Mouse (Mus musculus) regulatory T cell (primary cell): ENCODE data around the gene Rabl6.
"Not testable (repeated sequence)": the region's sequence is repeated elsewhere in the genome, so short reads cannot be mapped to it uniquely, and the experiment has no call there.

Experiments
- in situ Hi-C: fragments of 300-600 bp; cut with MboI, MseI; formaldehyde crosslinking; loops from one replicate; pipeline ENCODE4 v1.15.1; 2025; ENCODE audit warnings: high pct_unique_total_duplicates

Gene Rabl6

DNA sequence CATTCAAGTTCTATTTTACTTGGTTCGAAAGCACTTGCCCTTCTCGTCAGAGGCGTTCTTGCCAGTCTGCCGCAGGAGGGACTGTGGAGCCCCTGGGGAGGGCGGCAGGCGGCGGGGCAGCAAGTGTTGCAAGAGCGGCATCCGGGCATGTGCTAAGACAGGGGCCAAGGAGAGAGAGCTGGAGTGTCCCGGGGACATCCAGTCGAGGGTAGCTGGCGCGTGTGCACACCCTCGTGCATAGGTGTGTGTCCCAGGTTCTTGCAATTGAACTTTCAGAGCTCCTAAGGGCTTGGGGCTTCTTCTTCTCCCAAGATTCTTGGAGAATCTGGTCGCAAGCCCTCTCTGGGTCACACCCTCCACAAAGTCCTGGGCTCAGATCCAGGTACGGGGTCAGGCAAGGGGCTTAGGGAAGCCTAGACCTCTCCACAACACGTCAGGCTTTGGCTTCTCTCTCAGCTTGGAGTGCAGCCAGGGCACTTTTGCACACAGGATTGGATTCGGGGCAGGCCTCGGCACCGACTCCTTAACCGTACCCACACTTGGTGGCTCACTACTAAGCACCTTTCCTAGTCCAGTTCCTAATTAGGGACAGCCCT, 32.8 kb downstream of the Rabl6 start:
- in situ Hi-C loops, result no loop called here

- in situ Hi-C loops, result no loop called here
These were observed 33.5 kb downstream of the Rabl6 start, which contains the start of the genes Mamdc4 and Phpt1 for GRCm38 (mm10) chr2:25574579-25575431. Gene Mamdc4 (minus strand): TSS chr2:25574845. Gene Phpt1 (minus strand): TSS chr2:25575224.

DNA sequence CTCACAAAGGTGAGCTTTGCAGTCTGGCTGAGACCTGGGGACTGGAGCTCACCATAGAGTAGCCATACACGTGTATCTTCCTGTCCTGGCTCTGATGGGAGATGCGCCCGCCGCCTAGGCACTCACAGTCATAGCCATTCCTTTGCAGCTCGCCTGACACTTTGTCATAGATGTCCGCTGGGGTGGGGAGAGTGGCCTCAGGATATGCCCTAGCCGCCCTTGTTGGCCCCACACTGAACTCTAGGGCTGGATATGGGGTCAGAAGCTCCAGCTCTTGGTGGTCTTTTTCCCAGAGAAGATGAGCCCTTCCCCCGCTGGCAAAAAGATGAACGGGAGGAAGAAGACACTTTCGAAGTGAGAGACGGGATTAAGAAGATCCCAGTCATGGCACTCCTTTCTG, 34.2 kb downstream of the Rabl6 start:
- in situ Hi-C loops, result no loop called here

DNA sequence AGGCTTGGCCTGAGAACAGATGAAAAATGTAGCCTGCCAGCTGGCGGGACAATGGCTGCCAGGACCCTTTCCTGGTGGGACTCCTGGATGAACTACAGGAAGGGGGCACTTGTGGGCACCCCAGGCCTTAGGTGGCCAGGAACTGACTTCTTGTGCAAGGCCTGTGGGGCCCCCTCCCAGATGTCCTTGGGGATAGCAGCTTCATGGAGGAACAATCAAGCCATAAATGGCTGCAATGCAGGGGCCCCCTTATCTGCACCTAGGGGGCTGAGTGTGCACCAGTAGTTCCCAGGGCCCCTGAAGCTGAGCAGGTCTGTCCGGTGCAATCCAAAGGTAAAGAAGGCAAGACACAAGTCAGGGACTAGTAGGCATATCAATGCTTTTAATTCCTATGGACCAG, 35.3 kb downstream of the Rabl6 start:
- in situ Hi-C loops, result no loop called here

- in situ Hi-C loops, result no loop called here
These were observed 37.1 kb downstream of the Rabl6 start for GRCm38 (mm10) chr2:25571221-25571620.

- in situ Hi-C loops, result no loop called here
These were observed 39.0 kb downstream of the Rabl6 start for GRCm38 (mm10) chr2:25569323-25569722.

DNA sequence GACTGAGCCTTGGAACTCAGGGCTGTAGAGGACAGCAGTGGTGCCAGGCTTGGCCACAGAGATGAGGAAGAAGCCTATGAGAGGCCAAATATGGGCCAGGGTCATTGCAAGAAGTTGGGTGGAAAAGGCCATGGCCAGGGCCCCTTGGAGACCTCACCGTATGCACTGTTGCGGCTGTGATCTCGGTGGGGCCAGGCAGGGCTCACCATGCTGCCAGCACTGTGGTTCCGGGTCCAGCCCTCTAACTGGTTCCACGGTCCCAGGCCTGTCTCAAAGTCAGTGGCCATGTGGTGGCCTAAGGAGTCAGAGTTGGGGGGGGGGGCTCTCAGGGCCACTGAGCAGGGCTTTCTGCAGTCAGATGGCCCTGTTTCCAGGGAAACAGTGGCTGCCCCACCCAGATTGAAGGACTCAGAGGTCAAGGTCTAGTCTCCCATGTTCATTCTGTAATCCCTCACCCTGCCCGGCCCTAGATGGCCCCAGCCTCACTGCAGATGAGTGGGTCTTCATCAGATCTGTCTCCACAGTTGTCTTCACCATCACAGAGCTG, 39.8 kb downstream of the Rabl6 start:
- in situ Hi-C loops, result no loop called here

DNA sequence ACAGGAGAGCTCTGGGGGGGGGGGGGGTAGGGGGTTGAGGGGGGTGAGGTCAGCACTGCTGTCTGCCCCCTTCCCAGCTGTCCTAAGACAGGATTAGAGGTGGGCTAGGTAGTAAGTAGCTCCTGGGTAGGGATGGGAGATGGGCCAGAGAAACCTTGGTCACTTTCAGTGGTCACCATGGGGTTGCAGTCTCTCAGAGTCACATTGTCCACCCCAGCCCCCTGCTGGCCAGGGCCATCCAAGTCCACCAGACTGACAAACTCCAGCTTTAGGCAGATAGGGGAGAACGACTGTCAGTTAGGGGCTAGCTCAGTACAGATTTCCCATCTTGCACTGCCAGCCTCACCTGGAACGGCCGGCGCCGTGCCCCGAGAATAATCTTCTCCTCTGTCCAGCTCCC, 41.8 kb downstream of the Rabl6 start:
- in situ Hi-C loops, result no loop called here

- in situ Hi-C loops, result no loop called here
These were observed 42.6 kb downstream of the Rabl6 start for GRCm38 (mm10) chr2:25565741-25566140.

DNA sequence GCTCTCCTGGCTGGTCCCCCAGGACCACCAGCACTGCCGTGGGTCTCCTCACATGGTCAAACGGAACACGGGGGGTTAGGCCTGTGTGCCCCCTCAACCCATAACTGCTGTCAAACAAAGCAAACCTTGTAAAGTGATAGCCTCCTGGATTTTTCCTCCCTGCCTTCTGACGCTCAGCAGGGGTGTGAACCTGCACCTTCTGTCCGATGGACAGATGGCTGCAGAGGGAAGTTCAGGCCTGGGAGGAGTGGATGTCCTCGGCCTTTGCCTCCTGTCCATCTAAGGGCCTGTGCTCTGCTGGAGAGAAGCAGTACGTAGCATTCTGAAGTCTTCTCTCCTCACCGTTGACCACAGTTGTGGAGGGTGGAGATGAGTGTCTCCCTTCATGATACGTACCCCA, 46.4 kb downstream of the Rabl6 start:
- in situ Hi-C loops, result no loop called here

DNA sequence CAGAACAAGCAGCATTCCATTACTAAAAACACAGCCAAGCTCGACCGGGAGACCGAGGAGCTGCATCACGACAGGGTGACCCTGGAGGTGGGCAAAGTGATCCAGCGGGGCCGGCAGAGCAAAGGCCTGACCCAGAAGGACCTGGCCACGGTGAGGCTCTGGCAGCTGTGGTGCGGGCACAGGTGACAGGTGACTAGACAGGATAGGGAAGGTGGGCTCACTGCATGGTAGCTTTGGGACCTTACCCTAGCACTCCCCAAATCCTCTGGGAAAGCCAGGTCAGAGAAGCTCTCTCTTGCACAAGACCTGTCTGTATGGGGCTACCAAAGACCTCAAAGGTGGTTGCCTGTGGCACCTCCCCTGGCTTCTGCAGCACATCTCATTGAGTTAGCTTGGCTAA, 47.8 kb downstream of the Rabl6 start:
- in situ Hi-C loops, result no loop called here

DNA sequence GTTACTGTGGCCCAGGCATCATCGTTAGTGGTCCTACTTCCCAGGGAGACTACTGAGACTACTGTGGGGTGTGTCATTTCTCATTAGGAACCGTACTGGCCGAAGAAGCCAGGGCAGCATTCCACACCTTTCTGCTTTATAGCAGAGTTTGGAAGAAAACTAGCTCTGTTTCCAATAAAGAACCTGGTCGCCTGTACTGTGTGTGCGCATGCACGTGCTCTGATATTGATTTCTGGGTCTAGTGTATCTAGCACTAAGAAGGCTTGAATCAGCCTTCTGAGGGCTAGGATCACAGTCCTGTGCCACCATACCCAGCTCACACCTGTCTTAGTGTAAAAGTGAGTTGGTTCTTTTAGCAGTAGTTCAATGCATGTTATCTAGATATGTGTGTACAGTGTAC, 49.5 kb downstream of the Rabl6 start:
- in situ Hi-C loops, result no loop called here

DNA sequence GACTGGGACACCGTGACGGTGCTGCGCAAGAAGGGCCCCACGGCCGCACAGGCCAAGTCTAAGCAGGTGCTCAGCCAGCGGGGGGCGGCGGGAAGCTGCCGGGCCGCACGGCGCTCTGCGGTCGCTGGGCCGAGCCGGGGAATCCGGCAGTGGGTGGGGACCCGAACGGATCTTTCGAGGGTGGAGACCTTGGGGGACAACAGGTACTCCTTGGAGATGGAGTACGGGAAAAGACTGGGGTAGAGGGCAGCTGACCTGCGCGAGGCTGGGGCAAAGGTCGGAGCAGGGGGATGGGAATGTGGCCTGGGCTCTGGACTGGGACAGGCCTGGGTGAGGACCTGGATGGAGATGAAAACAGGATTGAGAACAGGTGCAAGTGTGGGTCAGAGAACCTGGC, 50.4 kb downstream of the Rabl6 start:
- in situ Hi-C loops, result no loop called here

DNA sequence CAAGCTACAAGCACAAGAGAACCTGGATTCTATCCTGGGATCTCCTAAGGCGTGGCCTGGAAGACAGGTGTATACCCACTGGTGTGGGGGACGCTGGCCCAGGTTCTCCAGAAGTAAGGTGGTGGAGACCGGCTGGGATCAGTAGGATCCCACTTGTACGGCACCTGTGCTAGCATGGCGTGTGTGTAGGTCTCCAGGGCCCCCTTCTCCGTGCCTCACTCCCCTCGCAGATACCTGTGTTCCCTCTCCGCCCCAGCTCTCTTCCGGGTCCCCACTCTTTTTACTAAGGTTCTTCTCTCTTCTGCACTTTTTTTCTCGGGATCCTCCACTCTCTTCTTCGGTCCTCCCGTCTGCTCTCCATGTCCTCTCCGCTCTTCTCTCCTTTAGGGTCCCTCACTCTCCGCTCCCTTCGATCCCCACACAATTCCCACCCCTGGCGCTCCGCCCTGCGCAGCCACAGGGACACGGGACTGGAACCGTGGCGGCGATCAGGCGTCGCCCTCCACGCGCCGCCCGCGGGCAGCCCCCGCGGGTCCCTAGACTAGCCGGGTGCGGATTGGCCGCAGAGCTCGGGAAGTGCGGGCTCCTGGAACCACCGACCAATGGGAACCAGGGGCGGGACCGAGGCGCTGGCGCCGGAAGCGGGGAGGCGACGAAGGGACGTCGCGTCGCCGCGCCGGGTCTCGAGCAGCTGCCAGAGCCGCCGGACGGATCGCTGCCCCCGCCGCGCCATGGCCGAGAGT, 50.9 kb downstream of the Rabl6 start, which contains the start of gene Edf1:
TSS of gene Edf1 (plus strand) at position 627 of the 743 bp plus-strand sequence.
- in situ Hi-C loops, result no loop called here

DNA sequence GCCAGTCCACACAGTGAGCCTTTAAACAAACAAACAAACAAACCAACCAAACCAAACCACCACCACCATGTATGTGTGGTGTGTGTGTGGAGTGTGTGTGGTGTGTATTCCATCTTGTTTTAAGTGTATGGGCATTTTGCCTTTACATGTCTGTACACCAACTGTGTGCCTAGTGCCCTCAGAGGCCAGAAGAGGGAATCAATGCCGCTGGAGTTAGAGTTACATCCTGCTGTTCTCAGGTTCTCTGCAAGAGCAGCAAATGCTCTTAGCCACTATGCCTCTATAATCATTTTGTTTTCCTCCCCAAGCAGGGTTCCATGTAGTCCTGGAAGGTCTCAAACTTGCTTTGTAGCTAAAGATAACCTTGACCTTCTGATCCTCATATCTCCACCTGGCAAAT, 52.0 kb downstream of the Rabl6 start:
- in situ Hi-C loops, result no loop called here

GRCm38 (mm10) chr2:25555479-25555878, 52.8 kb downstream of the Rabl6 start:
- in situ Hi-C loops, result not testable (repeated sequence)

DNA sequence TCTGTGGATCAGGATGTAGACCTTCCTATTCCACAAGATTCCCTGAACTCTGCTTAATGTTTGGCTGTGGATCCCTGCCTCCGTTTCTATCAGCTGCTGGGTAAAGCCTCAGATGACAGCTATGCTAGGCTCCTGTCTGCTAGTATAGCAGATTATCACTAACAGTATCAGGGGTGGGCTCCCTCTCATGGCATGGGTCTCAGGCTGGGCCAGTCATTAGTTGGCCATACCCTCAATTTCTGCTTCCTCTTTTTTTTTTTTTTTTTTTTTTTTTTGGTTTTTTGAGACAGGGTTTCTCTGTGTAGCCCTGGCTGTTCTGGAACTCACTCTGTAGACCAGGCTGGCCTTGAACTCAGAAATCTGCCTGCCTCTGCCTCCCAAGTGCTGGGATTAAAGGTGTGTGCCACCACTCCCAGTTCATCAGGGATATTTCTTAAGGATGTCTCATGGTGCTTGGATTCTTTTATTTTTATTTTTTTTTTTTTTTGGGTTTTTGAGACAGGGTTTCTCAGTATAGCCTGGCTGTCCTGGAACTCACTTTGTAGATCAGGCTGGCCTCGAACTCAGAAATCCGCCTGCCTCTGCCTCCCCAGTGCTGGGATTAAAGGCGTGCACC, 55.0 kb downstream of the Rabl6 start:
- in situ Hi-C loops, result not testable (repeated sequence)

GRCm38 (mm10) chr2:25551186-25551585, 57.1 kb downstream of the Rabl6 start:
- in situ Hi-C loops, result no loop called here

DNA sequence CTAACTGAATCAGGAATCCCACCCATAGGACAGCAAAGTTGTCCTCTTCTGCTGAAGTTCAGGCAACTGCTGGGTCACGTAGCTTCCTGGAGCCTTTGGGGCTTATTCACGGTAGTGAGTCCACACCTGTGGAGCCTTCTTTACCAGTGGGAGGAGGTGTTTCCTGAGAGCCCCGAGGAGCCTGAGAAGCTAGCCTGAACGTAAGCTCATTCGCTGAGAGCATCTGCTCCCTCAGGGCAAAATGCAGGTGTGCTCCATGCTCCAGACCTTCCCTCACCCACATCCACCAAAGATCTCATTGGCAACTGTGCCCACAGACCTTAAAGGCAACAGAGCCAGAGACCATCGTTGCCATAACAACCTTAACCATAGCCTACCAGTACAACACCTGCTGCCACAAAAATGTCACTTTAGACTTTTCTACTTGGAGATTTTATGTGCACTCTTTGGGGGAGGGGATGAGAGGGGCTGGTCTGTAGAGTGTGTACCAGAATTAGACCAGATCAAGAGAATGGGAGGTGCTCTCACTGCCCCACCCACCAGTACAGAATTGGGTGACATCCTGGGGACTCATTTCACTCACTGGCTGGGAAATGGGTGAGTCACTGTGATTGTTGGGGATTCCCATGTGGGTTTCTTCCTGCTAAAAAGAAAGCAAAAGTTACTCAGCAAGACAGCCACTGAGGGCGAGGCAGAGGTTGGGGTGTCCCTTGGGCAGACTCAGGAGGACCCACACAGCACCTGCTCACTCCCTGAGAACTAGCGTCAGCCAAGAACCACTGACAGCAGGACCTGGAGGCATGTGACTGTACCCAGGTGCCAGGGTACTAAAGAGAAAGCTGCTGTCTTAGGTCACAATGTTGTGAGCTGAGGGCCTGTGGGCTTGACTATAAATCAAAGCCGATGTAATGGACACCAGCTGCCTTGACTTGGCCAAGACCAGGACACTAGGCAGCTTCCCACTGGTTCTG, 59.0 kb downstream of the Rabl6 start:
- in situ Hi-C loops, result no loop called here

GRCm38 (mm10) chr2:25546811-25547491, 61.4 kb downstream of the Rabl6 start, which contains the start of gene Traf2:
Gene Traf2 (minus strand): TSS chr2:25546940.
- in situ Hi-C loops, result no loop called here
